Mouse (Mus musculus) erythroblast, embryonic 14.5 days (primary cell): ENCODE measurements around the gene Cabcoco1. TPM values are rescaled to one million over a fixed set of nuclear protein-coding genes. Genes with fewer than 3 reads are reported as not detected.
A peak's percentile ranks its signal among the peaks of the same experiment; 100 is the strongest.

Experiments
- H3K27me3 ChIP-seq: 2 replicates; pipeline ENCODE4 v1.6.1; 2012; ENCODE audit warnings: inconsistent platforms; ENCODE audit not compliant: control insufficient read depth
- H3K36me3 ChIP-seq: 2 replicates; pipeline ENCODE4 v1.6.1; 2012; ENCODE audit warnings: mild to moderate bottlenecking, inconsistent platforms; ENCODE audit not compliant: control insufficient read depth
- H3K4me1 ChIP-seq: 2 replicates; pipeline ENCODE4 v1.6.1; 2012; ENCODE audit warnings: inconsistent platforms; ENCODE audit not compliant: control insufficient read depth
- H3K4me3 ChIP-seq: replicated peaks from 2 replicates; pipeline ENCODE3; 2012; ENCODE audit warnings: moderate library complexity, mild to moderate bottlenecking, inconsistent platforms
- H3K9me3 ChIP-seq: 2 replicates; pipeline ENCODE4 v1.6.1; 2012; ENCODE audit warnings: low read length, inconsistent platforms, mixed read lengths; ENCODE audit not compliant: control insufficient read depth
- GATA1 ChIP-seq: IDR thresholded peaks from 2 replicates; pipeline ENCODE4 v1.6.1; 2012; ENCODE audit warnings: low read length, inconsistent platforms, mixed read lengths
- TAL1 ChIP-seq: IDR thresholded peaks from 3 replicates; pipeline ENCODE4 v1.6.1; 2012; ENCODE audit warnings: low read length, inconsistent platforms, mixed read lengths
- polyA plus RNA-seq: library from polyadenylated mRNA; stranded (reverse); fragments of >175 nt; gene quantifications from 2 replicates; pipeline ENCODE4 v1.2.3, GENCODE M21; 2012

Cabcoco1 gene
- polyA plus RNA-seq, 1 experiment = not detected

GRCm38 (mm10) chr10:68553677-68554076 lies 12.0 kb upstream of the Cabcoco1 start:
- peaks cover 3% of the 10 kb centered on the region; the same call in 1 of the 2 replicates for H3K9me3 ChIP-seq
- no peaks in the 10 kb centered on the region for H3K36me3 ChIP-seq
- no peak overlapping the region for H3K4me3 ChIP-seq
- TF ChIP-seq TAL1 = no peak
- no peak for TF ChIP-seq GATA1
- H3K4me1 ChIP-seq = no peaks in the 10 kb centered on the region
- no peaks in the 10 kb centered on the region for H3K27me3 ChIP-seq

DNA sequence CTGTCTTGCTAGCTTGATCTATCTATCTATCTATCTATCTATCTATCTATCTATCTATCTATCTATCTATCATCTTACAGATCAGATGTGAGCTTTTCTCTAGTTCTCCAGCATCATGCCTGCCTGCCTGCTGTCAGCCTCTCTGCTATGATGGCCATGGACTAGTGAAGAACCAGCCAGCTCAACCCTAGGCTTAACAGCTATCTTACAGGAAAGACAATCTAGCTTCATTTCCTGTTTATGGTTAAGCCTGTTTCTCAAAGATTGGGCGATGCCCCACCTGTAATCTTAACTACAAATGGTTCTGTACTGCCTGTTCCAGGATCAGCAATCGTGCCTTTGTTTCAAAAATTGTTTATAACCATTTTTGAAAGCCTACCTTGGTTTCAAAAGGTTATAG lies 10.9 kb upstream of the Cabcoco1 start:
- H3K9me3 ChIP-seq = peaks cover 3% of the 10 kb centered on the region; the same call in 1 of the 2 replicates
- no peaks in the 10 kb centered on the region for H3K4me1 ChIP-seq
- H3K36me3 ChIP-seq = no peaks in the 10 kb centered on the region
- H3K4me3 ChIP-seq = no peak overlapping the region
- TF ChIP-seq TAL1 (no peak), GATA1 (no peak)
- H3K27me3 ChIP-seq = no peaks in the 10 kb centered on the region

- TF ChIP-seq TAL1 (no peak), GATA1 (no peak)
- Histone ChIP-seq H3K4me3 (no peak overlapping the region), H3K9me3 (peaks cover 3% of the 10 kb centered on the region; the same call in 1 of the 2 replicates), H3K27me3 (no peaks in the 10 kb centered on the region), H3K36me3 (no peaks in the 10 kb centered on the region), H3K4me1 (no peaks in the 10 kb centered on the region)
Observed at GRCm38 (mm10) chr10:68551316-68551715, 9.6 kb upstream of the Cabcoco1 start.

DNA sequence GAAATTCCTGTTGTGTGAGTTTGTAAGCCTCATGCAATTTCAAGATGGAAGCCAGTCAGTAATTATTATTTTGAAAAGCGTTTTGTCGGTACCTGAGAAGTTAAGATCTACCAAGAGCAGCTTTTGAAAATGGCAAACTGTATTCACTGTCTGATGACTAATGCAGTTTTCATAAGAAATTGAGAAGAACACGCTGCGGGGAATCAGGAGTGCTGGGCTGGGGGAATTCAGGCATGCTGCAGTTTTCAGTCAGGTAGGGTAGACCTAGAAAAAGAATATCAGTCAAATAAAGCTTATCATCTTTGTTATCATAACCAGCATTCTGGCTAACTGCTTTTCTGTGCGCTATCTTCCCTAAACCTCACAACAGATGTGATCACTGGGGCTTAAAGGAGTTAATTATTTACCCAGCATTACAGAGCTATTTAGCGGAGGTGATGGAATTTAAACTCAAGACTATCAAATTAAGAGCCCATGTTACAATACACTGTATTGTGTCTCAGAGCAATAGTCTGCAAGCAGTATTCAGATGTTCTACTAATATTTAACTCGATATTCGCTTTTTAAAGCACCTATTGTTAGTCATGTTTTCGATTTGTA lies 9.1 kb upstream of the Cabcoco1 start:
- Histone ChIP-seq H3K4me1 (no peaks in the 10 kb centered on the region), H3K36me3 (no peaks in the 10 kb centered on the region), H3K4me3 (no peak overlapping the region), H3K27me3 (no peaks in the 10 kb centered on the region), H3K9me3 (peaks cover 5% of the 10 kb centered on the region; the same call in 1 of the 2 replicates)
- TF ChIP-seq GATA1 = no peak
- TF ChIP-seq TAL1 = no peak

DNA sequence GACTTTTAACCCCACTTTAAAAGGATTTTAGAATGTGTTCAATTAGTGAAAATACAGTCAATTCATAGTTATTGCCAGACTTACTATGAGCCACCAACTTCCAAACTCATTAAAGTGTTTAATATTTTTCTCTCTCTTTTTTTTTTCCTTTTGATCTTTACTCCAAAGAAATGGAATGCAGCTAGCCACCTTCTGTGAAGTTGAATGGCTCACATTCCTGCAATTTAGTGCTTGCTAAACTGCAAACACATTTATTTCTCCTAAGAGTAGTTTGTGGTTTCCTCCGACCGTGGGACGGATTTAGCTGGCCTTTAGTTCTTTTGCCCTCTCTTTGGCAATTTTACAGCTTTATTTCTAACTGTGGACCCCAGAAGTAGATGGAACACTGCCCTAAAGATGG lies 1.4 kb upstream of the Cabcoco1 start:
- Histone ChIP-seq H3K4me3 (no peak overlapping the region), H3K27me3 (no peaks in the 10 kb centered on the region), H3K4me1 (peaks cover 3% of the 10 kb centered on the region), H3K9me3 (peaks cover 2% of the 10 kb centered on the region; the same call in 1 of the 2 replicates), H3K36me3 (no peaks in the 10 kb centered on the region)
- TF ChIP-seq GATA1 = no peak
- no peak for TF ChIP-seq TAL1

GRCm38 (mm10) chr10:68541943-68542420 lies 286 bp upstream of the Cabcoco1 start:
- no peaks in the 10 kb centered on the region for H3K27me3 ChIP-seq
- no peaks in the 10 kb centered on the region for H3K36me3 ChIP-seq
- H3K4me3 ChIP-seq = peak overlapping the region; percentile 45
- H3K4me1 ChIP-seq = peaks cover 3% of the 10 kb centered on the region
- peaks cover 2% of the 10 kb centered on the region; the same call in 1 of the 2 replicates for H3K9me3 ChIP-seq
- TF ChIP-seq GATA1 (no peak), TAL1 (no peak)

GRCm38 (mm10) chr10:68540612-68541011 lies 1.1 kb downstream of the Cabcoco1 start:
- no peak overlapping the region for H3K4me3 ChIP-seq
- H3K4me1 ChIP-seq = peaks cover 3% of the 10 kb centered on the region
- H3K9me3 ChIP-seq = no peaks in the 10 kb centered on the region
- no peaks in the 10 kb centered on the region for H3K36me3 ChIP-seq
- H3K27me3 ChIP-seq = no peaks in the 10 kb centered on the region
- TF ChIP-seq TAL1 = no peak
- no peak for TF ChIP-seq GATA1

DNA sequence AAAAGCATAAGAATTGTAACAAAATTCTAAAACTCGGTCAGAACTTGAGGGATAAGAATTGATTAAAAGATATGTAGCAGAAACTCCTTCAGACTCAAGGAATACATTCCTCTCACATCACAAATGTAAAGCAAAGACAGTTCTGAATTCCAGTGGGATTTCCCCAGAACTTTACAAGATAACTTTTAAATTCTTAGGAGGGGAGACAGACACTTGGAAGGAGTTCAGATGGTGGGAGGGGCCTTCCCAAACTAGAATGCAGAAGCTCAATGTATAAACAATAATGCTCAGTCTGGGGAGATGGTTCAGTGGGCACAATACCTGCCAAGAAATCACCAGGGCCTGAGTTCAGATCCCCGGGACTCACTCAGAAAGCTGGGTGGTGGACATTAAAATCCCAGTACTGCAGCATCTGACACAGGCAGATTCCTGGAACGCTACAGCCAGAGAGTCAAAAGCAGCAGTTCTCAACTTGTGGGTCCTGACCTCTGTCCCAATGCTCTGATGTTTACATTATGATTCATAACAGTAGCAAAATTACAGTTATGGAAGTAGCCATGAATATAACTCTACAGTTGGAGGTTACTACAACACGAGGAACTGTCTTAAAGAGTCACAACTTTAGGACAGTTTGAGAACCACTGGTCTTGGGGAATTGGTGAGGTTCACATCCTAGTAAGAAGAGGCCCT lies 4.3 kb downstream of the Cabcoco1 start:
- Histone ChIP-seq H3K4me3 (no peak overlapping the region), H3K36me3 (no peaks in the 10 kb centered on the region), H3K9me3 (no peaks in the 10 kb centered on the region), H3K27me3 (no peaks in the 10 kb centered on the region), H3K4me1 (peaks cover 3% of the 10 kb centered on the region)
- no peak for TF ChIP-seq GATA1

DNA sequence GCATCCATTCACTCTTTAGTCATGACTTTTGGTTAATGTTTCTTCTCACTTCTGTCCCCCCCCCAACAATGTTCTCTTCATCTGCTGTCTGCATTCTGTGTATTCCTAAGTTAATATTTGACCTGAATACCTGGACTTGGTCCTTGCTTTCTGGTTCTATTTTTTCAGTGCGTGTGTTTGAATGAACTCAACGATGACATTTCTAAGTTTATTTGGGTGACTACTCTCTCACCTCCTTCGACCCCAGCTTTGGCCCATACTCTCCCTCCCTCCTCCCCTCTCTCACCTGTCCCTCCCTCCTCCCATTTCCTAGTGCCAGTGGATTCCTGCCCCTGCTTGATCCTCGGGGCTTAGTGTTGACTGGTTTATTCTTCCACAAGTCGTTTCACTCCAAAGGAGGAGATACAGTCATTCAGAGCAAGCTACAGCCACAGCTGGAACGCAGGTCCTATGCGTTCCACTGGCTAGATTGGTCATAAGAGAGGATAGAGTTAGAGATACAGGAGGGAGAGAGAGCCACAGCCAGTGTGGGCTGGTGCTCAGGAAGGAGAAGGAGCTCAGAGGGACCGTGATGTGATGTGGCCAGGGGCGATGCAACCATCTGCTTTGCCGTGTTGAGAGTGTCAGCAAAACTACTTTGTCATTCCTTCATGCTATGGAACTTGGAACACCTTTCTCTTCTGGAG lies 12.2 kb downstream of the Cabcoco1 start:
- no peak for TF ChIP-seq GATA1
- TF ChIP-seq TAL1 = no peak
- Histone ChIP-seq H3K27me3 (no peaks in the 10 kb centered on the region), H3K36me3 (no peaks in the 10 kb centered on the region), H3K4me1 (no peaks in the 10 kb centered on the region), H3K4me3 (no peak overlapping the region), H3K9me3 (no peaks in the 10 kb centered on the region)
